Comparison of ENCODE assay signal across 11 mouse cellular contexts in the genomic region with DNA sequence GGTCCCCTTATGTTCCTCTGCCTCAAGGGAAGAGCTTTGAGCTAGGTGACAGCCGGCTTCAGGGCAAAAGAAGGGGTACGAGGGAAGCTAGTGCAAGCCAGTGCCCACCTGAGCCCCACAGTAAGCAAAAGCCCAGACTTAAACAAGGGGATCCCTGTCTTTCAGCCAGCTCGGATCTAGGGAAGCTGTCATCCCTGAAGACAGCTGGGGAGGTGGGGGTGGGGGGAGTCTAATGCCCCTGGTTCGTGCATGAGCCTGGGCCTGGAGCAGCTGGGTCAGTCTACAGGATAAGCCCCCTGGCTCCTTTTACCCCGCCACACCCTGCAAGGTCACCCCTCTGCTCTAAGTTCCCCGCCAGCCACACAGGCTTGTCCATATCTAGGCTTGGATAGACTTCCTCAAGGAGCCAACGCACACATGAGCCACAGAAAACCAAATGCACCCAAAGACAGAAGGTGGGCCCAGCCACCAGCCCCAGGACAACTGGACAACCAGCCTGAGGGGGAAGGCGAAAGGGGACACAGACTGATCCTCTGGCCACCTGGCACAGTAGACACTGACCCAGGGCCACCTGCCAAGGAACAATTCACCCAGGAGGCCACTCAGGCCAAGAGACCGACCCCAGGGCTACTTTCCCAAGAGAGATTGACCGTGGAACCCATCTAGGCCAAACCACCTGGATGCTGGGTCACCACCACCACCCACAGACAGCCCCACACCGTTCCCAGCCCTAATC. TPM values are rescaled to one million over a fixed set of nuclear protein-coding genes. Genes with fewer than 3 reads are reported as not detected.
A peak's percentile ranks its signal among the peaks of the same experiment; 100 is the strongest.
DNase-seq lines count a peak whose midpoint lies in the region; ATAC-seq lines count a peak whose summit lies in the region.
"Had no signal": no experiment of that assay in that cellular context is flagged by ENCODE, and none has a peak within 500 bp of the region (broad histone marks: within the 10 kb centered on the region; RNA-seq: fewer than 3 reads in every experiment).

No protein-coding gene starts in this region.

- no peaks in the 10 kb centered on the region for H3K9me3 ChIP-seq in kidney, embryonic 14.5 days (ENCODE audit: control insufficient read depth, low read length)
- H3K9me3 ChIP-seq in embryonic facial prominence, embryonic 10.5 days, result no peaks in the 10 kb centered on the region
- H3K9me3 ChIP-seq in hindbrain, embryonic 16.5 days (ENCODE audit: control insufficient read depth, low read length), result no peaks in the 10 kb centered on the region

- ATAC-seq in kidney, embryonic 14.5 days (ENCODE audit: low FRiP score, low TSS enrichment), result no peak
- no peak for ATAC-seq in hindbrain, embryonic 16.5 days

- H3K4me3 ChIP-seq in kidney, embryonic 14.5 days (ENCODE audit: low read length), result no peak overlapping the region
- H3K4me3 ChIP-seq in embryonic facial prominence, embryonic 10.5 days, result no peak overlapping the region
- H3K4me3 ChIP-seq in hindbrain, embryonic 16.5 days (ENCODE audit: low read length), result no peak overlapping the region

- peak overlapping the region; percentile 4; the same call in 1 of the 2 replicates for H3K9ac ChIP-seq in kidney, embryonic 14.5 days (ENCODE audit: low read depth, low read length)
- peak overlapping the region; percentile 17; the same call in 1 of the 2 replicates for H3K9ac ChIP-seq in hindbrain, embryonic 16.5 days (ENCODE audit: low read depth, low read length)
- H3K9ac ChIP-seq: liver, embryonic 14.5 days had no signal

- H3K27me3 ChIP-seq in kidney, embryonic 14.5 days (ENCODE audit: control insufficient read depth, insufficient read depth, low read length), result no peaks in the 10 kb centered on the region
- H3K27me3 ChIP-seq in embryonic facial prominence, embryonic 10.5 days (replicated peaks; ENCODE audit: low read depth, poor library complexity, severe bottlenecking), result no peaks in the 10 kb centered on the region
- H3K27me3 ChIP-seq in hindbrain, embryonic 16.5 days (replicated peaks; ENCODE audit: control insufficient read depth, insufficient read depth, low read length), result no peaks in the 10 kb centered on the region

- no peak overlapping the region for H3K27ac ChIP-seq in kidney, embryonic 14.5 days (ENCODE audit: low read depth, low read length)
- H3K27ac ChIP-seq in embryonic facial prominence, embryonic 10.5 days (replicated peaks), result peak overlapping the region; percentile 48
- H3K27ac ChIP-seq in hindbrain, embryonic 16.5 days (ENCODE audit: low read depth, low read length), result peak overlapping the region; percentile 12; the same call in 1 of the 2 replicates
- H3K27ac ChIP-seq: liver, embryonic 14.5 days had no signal

- 73% methylated on average over 11 of the region's 11 CpGs for WGBS in kidney, embryonic 14.5 days
- WGBS in embryonic facial prominence, embryonic 10.5 days, result 80% methylated on average over 11 of the region's 11 CpGs
- WGBS in hindbrain, embryonic 16.5 days, result 65% methylated on average over 11 of the region's 11 CpGs

- H3K36me3 ChIP-seq in kidney, embryonic 14.5 days (ENCODE audit: control insufficient read depth, insufficient read depth, low read length), result no peaks in the 10 kb centered on the region
- H3K36me3 ChIP-seq in embryonic facial prominence, embryonic 10.5 days (replicated peaks), result peaks cover 28% of the 10 kb centered on the region
- no peaks in the 10 kb centered on the region for H3K36me3 ChIP-seq in hindbrain, embryonic 16.5 days (ENCODE audit: control insufficient read depth, insufficient read depth, low read length)

- peaks cover 86% of the 10 kb centered on the region for H3K4me1 ChIP-seq in kidney, embryonic 14.5 days (ENCODE audit: control insufficient read depth, insufficient read depth, low read length)
- peaks cover 89% of the 10 kb centered on the region for H3K4me1 ChIP-seq in embryonic facial prominence, embryonic 10.5 days
- peaks cover 78% of the 10 kb centered on the region for H3K4me1 ChIP-seq in hindbrain, embryonic 16.5 days (ENCODE audit: control insufficient read depth, insufficient read depth, low read depth, low read length)

- DNase-seq in cerebellum, adult 11-12 months, result peak; percentile 58
- no peak for DNase-seq in cerebellum, adult 9-10 months
- DNase-seq in kidney, postnatal 25 days, result no peak
- DNase-seq in embryonic facial prominence, embryonic 10.5 days (ENCODE audit: low spot score), result no peak
- no peak for DNase-seq in embryo, embryonic 9.5 days (ENCODE audit: extremely low spot score)
- DNase-seq in urinary bladder, postnatal 25 days (ENCODE audit: low spot score), result no peak
- DNase-seq: heart, adult 11 months; spleen, adult 18-20 months had no signal

- no peak overlapping the region for H3K4me2 ChIP-seq in kidney, embryonic 14.5 days (replicated peaks; ENCODE audit: low read depth, low read length)
- H3K4me2 ChIP-seq in hindbrain, embryonic 16.5 days (ENCODE audit: low read length), result no peak overlapping the region

RNA-seq across cellular contexts. Expression of gene Ncor2, which starts 8.7 kb away (rescaled TPM):
- polyA plus RNA-seq in kidney, embryonic 14.5 days (2014; fragmentation: Nextera tagmentation; extraction: Ambion mirVana), result 34.6 and 35.0 TPM in 2 replicates
- 19.2 and 19.8 TPM in 2 replicates for polyA plus RNA-seq in embryonic facial prominence, embryonic 10.5 days (2016; fragmentation: Nextera tagmentation; extraction: Ambion mirVana)
- polyA plus RNA-seq in hindbrain, embryonic 16.5 days (2015; fragmentation: Nextera tagmentation; extraction: Ambion mirVana), result 23.3 and 26.2 TPM in 2 replicates
